Mouse (Mus musculus) kidney, postnatal 25 days (tissue): ENCODE data around the gene Trpm3.

Source experiments
- DNase-seq, 2 experiments: peaks; one replicate each; pipeline ENCODE4 v3.0.0; 2021; ENCODE audit warnings: mixed read lengths in 2 of 2

Trpm3 gene

DNA sequence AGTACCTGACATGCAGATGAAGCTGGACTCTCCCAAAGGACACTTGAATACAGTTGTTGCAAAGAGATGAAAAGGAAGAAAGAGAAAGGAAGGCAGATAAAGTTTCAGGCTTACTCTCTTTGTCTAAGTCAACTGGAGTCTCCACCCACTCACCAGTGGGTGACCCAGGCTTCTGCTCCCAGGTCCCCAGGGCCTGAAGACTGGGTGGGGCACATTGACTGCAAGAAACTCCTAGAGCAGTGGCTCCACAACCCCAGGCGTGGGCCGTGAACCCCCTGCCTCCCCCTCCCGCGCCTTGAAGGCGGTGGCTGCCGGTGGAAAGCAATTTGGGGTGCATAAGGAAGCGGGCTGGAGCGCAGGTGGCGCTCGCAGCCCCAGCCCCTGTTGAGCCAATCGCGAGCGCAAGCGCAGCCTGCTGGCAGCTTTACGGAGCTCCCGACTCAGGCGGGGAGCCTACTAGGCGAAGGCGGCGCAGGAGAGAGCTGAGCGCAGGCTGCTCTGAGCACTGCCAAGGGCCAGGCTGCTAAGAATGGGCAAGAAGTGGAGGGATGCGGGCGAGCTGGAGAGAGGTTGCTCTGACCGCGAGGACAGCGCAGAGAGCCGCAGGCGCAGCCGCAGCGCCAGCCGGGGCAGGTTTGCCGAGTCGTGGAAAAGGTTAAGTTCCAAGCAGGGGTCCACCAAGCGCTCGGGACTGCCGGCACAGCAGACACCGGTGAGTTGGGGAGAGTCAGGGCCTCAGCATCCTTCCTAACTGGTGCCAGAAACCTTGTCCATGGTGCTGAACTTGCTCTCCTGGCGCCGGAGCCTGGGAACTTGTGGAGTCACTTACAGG is at the start of gene Trpm3:
Gene Trpm3, plus strand, starts transcription at position 457 of the 832 bp plus-strand sequence.
- DNase-seq = peak; percentile 51 to 61

DNA sequence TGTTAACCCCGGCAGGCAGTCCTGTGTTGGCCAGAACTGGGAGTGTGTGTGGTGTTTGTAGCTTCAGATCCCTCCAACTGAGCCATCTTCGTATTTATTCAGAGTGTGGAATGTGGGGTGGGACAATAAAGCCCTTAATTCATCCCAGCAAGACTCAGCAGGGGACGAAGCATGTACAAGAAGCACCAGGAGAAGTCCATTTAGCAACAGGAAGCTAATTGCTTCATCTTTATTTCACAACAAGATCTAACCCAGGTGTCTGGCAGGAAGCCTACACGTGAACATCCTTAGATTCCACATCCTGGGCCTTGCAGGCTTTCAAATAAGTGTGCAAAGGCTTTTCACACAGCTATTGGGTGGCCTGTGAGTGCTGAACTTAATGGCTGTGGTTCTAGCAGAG is 38.3 kb upstream of the Trpm3 start:
- no peak for DNase-seq

DNA sequence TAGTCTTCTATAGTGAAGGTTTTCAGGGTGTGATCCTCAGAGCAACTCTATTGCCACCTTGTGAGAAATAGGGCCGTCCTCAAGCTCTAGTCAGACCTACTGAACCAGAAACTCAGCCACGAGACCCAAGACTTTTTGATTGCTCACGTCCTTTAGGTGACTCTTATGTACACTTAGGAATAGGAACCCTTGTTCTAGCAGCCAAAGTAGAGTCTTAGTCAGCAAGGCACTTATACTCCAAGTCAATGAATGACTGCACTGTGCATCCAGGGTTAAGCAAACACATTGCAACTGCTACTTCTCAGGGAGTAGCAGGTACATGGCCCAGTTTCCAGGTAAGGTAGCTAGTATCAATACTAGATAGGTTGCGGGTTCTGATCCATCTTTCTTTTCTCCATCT is 35.0 kb upstream of the Trpm3 start:
- no peak for DNase-seq

DNA sequence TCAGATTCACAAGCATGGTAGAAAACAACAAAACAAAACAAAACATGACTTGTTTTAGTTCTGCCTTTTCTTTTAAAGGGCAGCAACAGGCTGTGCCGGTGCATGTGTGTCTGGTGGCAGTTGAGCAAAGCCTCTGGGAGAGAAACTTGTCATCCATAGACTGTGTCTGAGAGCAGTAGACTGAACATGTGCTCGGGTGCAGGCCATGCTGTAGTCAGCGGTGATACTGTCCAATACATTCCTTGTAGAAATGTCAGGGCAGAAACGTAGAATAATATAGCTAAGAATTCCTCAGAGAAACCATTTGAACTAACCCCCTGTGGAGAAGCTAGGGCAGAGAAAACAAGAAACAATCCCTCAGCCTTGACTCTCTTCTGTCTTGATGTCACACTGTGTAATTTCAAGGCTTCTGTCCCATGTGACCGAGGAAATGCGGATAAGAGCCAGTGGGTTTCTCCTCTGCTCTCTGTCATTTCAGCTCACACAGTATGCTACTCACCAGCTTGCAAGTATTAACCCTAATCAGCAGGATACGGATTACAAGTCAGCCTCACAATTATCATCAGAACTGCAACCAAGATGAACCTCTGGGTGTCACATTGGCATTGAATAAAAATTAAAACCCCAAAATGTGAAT is 33.9 kb upstream of the Trpm3 start:
- no peak for DNase-seq

DNA sequence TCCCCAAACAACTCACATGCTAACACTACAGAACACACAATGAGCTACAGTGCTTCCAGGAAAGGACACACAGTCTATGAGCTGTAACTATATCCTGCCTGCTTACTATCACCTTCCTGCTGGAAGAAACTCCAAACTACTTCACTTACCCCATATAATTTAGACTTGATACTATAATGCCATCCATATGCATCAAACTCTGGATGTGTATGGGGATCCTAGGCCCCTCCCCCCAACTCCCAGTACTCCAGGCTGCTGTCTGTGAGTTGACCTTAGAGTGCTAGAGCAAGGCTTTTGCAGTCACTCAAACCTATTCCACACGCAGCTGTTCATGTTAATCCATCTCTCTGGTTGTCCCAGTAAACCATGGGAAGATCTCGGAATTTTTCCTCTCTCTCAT is 33.2 kb upstream of the Trpm3 start:
- no peak for DNase-seq

DNA sequence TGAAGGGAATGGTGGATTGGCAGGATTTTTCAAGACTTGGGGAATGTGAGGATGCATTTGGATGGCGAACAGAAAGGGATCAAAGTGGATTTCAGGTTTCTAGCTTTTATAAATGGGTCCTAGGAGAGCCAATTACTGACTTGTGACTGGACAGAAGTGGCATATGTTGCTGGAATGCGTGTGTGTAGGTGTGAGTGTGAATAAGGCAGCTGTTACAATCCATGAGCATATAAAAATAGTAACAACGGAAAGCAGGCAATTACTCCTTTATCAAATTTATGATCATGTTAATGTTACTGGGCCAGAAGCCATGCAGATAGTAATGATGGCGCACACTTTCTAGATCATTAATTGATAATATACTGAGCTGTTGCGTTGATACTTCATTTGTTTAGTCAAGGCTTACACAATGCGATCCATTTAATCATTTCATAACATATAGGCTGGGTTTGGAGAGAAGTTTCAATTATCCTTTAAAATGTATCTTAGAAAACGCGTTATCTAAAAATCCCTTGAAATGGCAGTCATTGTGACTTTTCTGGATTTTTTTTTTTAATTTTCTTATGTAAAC is 29.9 kb upstream of the Trpm3 start:
- no peak for DNase-seq

DNA sequence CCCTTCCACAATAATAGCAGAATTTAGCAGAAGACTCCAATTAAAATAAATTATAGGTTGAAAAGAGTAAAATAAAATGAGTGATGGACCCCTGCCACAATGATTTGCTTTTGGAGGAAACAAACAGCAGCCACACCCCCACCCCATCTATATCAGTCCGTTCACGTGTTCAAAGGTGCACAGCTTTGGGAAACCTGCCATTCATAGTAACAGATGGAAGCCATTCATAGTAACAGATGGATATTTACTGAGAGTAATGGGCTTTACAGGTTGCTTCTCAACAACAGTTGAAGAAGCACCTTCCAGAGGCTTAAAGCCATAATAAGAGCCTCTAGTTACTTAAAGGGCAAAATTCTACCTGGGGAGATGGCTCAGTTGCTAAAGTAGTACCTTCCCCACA is 17.9 kb upstream of the Trpm3 start:
- DNase-seq = no peak

DNA sequence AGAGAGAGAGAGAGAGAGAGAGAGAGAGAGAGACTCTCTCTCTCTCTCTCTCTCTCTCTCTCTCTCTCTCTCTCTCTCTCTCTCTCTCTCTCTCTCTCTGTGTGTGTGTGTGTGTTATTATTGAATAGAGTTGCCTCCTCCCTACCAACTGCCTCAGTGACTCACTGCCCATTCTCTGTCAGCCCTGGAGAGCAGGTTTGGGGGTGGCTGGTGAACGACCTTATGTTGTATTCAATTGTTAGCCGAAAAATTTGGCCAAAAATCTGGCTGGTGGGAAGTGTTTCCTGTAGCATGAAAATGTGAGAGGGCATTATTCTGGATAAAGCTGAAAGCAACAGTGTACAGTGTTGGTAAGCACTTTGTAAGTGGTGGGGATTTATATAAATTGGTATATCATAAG is 17.2 kb upstream of the Trpm3 start:
- DNase-seq = no peak

DNA sequence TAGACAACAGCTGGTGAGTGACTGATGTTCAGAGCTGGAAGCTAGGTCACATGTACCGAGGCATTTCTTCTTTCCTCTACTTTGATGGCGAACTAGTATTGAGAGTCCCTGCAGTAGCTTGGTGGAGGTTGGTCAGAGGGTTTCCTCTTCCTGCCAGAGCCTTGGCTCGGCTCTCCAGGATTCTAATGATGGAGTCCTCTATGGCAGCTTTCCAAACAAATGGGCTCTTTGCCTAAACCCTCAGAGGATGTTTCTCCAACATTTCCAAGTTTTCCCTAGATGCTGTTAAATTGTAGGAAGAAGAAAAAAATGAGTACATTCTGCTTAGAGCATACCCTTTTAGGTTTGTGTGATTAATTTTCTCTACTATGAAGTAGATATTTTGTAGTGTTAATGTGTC is 6.2 kb upstream of the Trpm3 start:
- DNase-seq = no peak

DNA sequence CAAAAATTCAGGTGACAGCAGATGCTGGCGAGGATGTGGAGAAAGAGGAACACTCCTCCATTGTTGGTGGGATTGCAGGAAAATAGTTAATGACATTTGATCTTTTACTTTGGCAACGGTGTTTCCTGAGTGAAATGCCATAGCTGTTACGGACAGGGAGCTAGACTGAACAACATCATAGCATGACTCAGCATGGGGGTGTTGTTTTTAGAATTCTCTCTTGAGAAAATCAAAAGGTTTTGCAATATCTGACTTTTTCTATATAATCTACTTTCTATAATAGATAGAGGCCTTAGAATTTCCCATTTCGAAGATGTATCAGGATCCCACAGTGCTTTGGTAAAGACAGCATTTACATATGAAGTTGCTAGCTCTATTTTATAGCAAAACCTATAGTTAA is 39.7 kb downstream of the Trpm3 start:
- DNase-seq = no peak

DNA sequence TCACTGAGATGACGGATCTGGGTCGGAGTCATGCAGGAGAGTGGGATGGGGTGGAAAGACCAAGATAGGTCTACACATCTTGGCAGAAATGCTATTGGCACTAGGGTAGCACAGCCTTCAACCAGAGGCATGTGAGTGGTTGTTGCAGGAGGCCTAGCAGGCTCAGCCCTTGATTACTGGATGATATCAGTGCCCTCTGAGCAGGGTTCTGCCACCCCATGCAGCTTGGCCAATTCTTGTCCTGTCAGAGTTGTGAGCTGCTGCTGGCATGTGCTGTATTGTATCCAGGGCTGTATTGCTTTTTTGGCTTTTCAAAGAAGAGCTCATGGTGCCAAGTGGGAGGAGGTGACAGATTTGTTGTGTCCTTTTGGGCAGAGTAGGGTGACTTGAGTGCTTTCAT is 40.2 kb downstream of the Trpm3 start:
- DNase-seq = no peak

DNA sequence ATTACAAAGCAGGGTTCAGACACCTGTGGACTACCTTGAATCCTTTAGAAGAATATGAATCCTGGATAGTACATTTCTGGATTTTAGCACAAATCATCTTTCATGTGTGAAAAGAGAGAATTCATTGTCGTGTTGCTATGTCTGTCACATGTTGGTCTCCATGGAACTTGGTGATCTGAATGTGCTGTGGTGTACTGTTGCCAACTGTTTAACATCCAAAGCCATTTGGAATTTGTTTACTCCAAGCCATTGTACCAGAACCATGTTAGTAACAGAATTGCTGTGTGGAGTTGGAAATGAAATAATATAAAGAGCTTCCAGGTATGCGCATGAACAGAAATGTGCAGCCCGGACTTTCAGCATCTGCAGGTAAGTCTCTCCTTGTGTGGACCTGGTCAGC is 41.3 kb downstream of the Trpm3 start:
- no peak for DNase-seq

DNA sequence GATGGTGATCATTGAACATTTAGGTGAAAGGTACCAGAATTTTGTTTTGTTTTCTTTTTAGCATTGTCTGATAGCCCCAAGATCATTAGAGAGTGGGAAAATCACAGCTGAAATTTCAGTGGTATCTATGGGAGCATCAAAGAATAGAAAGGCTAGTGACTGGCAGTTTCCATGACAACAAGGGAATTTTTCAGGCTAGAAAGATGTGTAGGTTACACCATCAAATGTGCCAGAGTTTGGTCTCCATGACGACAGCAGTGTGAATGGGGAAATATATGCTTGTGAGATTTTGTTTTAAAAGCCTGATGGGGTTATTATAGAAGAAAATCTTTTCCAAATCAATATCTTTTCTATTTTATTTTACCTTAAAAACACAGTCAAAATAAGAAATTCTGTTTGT is 50.9 kb downstream of the Trpm3 start:
- no peak for DNase-seq

DNA sequence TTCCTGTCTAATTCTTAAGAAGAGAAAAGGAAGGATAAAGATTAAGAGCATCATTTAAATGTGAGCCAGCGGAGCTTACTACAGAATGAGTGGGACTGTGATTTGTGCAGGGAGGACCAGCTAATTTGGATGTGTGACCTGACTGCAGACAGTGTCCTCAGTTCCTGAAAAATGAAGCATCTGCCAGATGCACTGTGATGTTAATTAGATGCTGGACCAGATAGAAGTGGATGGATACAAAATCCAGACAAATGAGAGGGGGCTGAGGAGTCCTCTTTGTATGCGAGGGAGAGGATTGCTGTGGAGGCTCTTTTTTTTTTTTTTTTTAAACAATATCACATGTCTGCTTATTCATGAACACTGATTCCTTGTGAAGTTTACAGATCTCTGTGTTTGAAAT is 83.7 kb downstream of the Trpm3 start:
- no peak for DNase-seq

DNA sequence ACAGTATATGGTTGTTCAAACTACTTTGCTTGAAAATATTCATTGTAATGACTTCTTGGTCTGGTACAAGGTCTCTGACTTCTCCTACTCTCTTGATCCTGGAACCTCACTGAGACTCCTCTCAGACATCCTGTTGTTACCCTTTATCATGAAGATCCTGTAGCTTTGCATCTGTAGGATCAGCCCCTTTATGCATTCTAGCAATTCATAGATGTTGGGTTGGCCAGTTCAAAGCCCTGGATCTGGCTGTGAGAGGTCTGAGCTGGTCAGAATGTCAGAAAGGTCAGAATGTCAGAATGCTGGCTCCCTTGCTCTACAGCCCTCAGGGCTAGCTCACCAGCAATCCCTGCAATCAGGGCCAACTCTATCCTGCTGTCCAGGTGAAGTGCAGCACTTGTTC is 95.3 kb downstream of the Trpm3 start:
- DNase-seq = no peak

DNA sequence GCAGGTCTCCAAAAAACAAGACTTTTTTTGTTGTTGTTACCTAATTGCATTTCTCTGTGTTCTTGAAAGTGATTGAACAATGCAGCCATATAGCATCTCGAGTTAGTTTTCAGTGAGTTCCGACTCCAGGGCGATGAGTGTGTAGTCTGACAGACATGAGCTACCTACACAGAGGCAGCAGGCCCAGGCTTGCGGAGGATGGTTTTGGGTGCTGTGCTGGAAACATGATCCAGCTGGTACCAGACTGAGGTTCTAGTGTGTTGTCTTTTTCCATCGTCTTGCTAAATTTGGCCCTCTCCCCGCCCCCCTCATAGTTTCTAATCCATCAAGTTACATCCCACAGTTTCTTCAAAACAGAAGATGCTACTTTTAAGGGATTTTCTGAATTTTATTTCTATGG is 110.2 kb downstream of the Trpm3 start:
- DNase-seq = no peak

DNA sequence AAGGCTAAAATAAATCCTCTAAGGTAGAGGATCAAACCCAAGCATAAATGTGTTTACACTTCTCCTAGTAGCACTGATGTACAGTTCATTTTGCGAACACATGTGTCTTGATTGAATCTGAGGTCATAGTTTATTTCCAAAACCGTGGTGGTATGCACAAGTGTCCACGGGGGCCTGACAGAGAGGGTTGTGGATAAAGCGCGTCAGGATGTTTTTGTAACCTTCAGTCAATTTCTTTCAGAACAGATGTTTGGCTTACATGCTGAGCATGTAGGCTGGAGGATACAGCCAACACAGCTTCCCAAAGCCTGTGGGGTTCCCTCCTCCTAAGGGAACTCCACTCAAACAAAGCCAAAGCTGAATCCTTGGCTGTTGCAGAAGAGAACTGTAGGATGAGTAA is 134.1 kb downstream of the Trpm3 start:
- no peak for DNase-seq

DNA sequence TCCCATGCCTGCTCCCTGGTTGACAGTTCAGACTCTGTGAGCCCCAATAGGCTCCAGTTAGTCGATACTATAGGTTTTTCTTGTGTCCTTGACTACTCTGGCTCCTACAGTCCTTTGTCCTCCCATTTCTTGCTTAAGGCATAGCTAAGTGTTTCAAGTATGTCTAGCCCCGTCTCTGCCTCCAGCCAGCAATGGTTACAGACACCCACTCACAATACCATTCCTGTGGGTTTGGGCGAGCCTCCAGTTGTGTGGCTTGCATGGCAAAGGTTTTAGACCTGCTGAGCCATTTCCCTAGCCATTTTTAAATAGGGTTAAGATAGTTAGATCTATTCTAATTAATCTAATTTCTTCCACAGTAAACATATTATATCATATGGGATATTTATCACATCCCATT is 145.8 kb downstream of the Trpm3 start:
- DNase-seq = no peak

DNA sequence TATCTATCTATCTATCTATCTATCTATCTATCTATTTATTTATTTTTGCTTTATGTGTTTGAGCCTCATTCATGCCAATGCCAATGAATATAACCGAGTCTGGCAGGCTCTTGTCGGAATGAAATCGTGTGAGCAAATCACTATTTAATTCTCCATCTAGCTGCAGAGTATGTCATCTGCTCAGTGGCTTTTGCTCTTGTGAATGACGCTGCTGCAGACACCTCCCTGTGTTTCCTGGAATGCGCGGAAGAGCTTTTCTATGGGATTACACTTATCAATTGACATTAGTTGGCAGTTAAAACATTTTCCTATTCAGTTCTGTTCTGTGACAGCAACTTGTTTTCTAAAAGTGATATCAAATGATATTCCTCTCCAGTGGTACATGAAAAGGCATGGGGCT is 153.8 kb downstream of the Trpm3 start:
- no peak for DNase-seq

DNA sequence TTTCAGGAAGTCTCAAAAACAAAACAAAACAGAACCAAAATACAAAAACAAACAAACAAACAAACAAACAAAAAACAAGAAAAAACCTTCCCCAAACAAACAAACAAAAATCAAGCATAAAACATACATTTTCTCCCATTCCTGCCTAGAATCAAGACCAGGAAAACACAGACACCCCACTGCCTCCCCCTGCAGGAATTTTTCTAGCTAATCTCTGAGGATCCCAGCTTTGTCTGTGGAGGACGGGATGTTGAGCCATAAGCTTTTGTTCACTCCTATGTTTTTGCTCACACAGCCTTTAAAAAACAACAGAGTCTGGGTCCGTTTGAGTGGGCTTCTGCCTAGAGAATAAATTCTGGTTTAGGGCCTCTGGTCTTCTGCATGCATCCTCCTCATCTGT is 162.1 kb downstream of the Trpm3 start:
- DNase-seq = no peak

DNA sequence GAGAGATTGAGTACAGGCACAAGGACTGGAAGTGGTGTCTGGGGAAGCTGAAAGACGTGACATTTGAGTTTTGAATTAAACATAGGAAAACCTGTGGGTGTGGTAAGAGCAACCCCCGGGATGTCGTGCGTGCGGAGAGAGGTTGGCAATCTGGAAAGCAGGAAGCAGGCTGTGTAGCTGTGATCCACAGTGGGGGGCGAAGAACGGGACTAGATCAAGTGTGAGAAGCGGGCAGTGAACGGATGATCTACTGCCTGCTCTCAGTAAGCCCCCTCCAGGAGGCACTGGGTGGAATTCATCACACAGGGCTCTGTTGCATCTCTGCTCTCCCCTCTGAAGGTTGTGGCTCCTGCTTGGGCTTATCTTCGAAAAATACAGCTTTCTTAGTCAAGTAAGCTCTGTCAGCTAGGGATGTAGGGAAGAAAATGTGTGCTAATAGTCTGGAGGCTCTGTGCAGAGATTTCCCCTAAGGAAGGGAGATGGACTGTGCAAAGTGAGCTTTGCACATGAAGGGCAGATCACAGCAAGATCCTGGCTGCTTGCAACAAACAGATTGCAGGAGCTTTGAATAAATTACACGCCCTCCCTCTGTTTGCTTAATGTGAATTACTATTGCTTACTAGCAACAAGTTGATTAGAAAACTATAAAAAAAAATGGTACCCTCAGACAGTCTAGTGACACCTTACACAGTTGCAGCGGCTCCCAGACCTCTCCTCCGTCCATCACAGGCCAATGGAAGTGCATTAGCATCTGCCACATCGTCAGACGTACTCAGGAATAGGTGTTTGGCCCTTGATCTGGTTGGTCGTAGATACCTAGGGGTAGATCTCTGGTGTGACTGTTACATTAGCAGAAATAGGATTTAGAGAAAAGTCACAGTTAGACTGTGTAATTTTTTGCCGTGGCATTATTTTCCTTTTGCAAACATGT is 164.4 kb downstream of the Trpm3 start:
- DNase-seq = no peak

DNA sequence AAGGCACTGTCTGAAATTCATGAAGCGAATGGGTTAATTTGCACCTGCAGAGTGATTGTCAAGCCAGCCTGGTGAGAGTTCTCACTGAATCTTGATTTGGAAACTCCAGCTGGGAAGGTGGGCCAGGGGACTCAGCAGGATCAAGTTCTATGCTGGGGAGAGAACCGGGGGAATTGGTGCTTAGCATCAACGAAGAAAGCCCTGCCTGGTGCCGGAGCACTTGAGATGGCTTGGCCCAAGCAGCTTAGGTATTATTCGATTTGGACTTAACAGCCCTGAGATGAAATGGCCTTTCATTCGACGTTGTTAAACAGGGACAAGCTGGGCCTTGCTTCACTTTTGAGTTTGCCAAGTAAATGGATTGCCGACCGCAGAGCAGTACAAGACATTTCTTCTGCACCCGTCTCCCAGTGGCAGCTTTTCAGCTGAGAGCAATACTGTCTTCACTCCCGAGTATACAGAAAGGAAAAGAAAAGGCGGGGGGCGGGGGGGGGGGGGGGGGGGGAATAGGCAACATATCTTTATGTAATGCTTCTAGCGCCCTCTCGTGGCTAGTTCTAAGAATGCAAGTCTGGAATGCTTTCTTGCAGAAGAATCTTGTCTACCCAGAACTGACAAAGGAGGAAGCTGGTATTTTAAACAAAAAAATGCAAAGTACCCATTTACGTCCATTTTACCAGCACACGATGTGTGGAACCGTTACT is 165.3 kb downstream of the Trpm3 start:
- peak; percentile 75 to 93 for DNase-seq

DNA sequence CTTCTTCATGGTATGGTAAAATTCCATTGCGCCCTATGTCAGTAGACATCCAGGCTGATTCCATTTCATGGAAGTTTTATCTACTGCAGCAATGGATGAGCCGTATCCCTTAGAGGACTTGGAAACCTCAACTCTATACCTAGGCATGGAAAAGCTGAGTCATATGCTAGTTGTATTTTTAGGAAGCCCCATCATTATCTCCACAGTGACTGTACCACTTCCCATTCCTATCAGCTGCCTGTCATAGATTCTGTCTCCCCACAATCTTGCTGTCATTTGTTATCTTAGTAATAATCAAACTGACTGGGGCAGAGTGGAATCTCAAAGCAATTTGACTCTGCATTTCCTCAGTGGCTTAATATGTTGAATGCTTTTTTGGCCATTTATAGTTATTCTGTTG is 169.2 kb downstream of the Trpm3 start:
- no peak for DNase-seq
